Mouse (Mus musculus) midbrain, embryonic 12.5 days (tissue): Measurements from ENCODE around the gene Zc3h4. TPM values are rescaled to one million over a fixed set of nuclear protein-coding genes. Genes with fewer than 3 reads are reported as not detected.

Experiments
- ATAC-seq: fragments of 200-750 bp; cut with Nextera tagmentation; 2 replicates; pipeline ENCODE4 v1.8.0; 2017; ENCODE audit warnings: low read depth, moderate TSS enrichment, moderate library complexity; ENCODE audit not compliant: low FRiP score
- H3K27ac ChIP-seq: fragments of 300-500 bp; sonication (generic); replicated peaks from 2 replicates; pipeline ENCODE4 v1.5.1; 2016; ENCODE audit warnings: mild to moderate bottlenecking
- H3K27me3 ChIP-seq: fragments of 300-500 bp; sonication (generic); 2 replicates; pipeline ENCODE4 v1.6.1; 2016; ENCODE audit warnings: mild to moderate bottlenecking
- H3K36me3 ChIP-seq: fragments of 300-500 bp; sonication (generic); 2 replicates; pipeline ENCODE4 v1.6.1; 2016
- H3K4me1 ChIP-seq: fragments of 300-500 bp; sonication (generic); 2 replicates; pipeline ENCODE4 v1.6.1; 2016
- H3K4me2 ChIP-seq: fragments of 300-500 bp; sonication (generic); replicated peaks from 2 replicates; pipeline ENCODE4 v1.6.1; 2016; ENCODE audit warnings: mild to moderate bottlenecking, moderate library complexity
- H3K4me3 ChIP-seq: fragments of 300-500 bp; sonication (generic); 2 replicates; pipeline ENCODE4 v1.5.1; 2016; ENCODE audit warnings: mild to moderate bottlenecking
- H3K9ac ChIP-seq: fragments of 300-500 bp; sonication (generic); replicated peaks from 2 replicates; pipeline ENCODE4 v1.6.1; 2016; ENCODE audit warnings: mild to moderate bottlenecking, moderate library complexity
- H3K9me3 ChIP-seq: fragments of 300-500 bp; sonication (generic); 2 replicates; pipeline ENCODE4 v1.6.1; 2016; ENCODE audit warnings: mild to moderate bottlenecking
- WGBS: fragments of 180-500 bp; shearing (Covaris S2); methylation state at CpG from one replicate; pipeline ENCODE4 v1.1.7; 2016; 5-methylcytosine and 5-hydroxymethylcytosine counted together
- polyA plus RNA-seq: library from polyadenylated mRNA; unstranded; fragments of >200 nt; fragmentation: Nextera tagmentation; extraction: Ambion mirVana; gene quantifications from 2 replicates; pipeline ENCODE4 v1.2.1, GENCODE M21; 2016

Zc3h4 gene
- polyA plus RNA-seq, 1 experiment from 2014 or later = 27.4 TPM

DNA sequence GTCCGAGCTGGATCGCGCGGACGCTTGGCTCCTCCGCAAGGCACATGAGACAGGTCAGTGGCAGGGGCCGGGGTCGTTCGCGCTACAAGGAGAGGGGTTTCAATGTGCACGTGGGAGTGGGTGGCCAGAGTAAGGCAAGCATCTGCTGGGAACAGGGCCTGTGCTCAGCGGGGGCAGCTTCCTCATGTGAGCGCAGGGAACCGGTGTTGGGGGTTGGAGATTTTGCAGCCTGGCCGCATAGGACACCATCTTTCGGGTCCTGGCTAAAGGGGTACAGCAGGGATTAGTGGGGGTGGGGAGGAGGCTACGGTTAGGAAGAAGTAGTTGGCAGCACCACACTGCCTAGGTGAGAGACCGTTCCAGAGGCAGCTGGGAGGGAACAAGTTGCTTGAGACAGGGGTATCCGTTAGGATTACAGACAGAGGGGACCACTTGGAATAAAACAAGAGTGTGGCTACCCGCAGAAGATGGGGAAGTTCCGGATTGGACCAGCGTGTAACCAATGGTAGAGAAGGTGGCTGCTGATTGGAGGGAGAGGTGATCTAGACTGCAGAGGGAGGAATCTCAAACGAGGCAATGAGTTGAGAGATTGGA, 52.5 kb downstream of the Zc3h4 start:
- Histone ChIP-seq H3K27me3 (peaks cover 23% of the 10 kb centered on the region), H3K9me3 (no peaks in the 10 kb centered on the region), H3K36me3 (peaks cover 9% of the 10 kb centered on the region; the same call in 1 of the 2 replicates), H3K4me1 (peaks cover 8% of the 10 kb centered on the region), H3K27ac (peak overlapping the region; percentile 20), H3K4me2 (peak overlapping the region; percentile 94), H3K9ac (peak overlapping the region; percentile 78), H3K4me3 (peak overlapping the region; percentile 68)
- under 1% methylated on average over 23 of the region's 23 CpGs for whole genome bisulfite sequencing
- peak; percentile 73 for ATAC-seq

DNA sequence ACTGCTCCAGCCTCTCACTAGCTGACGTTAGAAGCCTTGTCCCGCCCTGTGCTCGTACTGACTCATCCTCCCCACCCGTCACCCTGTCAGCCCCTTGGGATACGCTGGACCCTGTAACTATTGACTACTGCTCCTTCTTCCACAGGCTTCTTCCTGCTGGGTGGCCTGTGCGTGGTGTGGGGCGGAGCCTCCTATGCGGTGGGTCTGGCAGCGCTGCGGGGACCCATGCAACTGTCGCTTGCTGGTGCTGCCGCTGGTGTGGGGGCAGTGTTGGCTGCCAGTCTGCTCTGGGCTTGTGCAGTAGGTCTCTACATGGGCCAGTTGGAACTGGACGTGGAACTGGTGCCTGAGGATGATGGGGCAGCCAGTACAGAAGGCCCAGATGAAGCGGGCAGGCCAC, 54.3 kb downstream of the Zc3h4 start:
- H3K36me3 ChIP-seq = peaks cover 9% of the 10 kb centered on the region; the same call in 1 of the 2 replicates
- H3K9me3 ChIP-seq = no peaks in the 10 kb centered on the region
- peaks cover 8% of the 10 kb centered on the region for H3K4me1 ChIP-seq
- H3K9ac ChIP-seq = no peak overlapping the region
- no peak overlapping the region for H3K4me2 ChIP-seq
- no peak for ATAC-seq
- H3K27ac ChIP-seq = no peak overlapping the region
- 95% methylated on average over 14 of the region's 14 CpGs for WGBS
- no peak overlapping the region for H3K4me3 ChIP-seq
- peaks cover 23% of the 10 kb centered on the region for H3K27me3 ChIP-seq

DNA sequence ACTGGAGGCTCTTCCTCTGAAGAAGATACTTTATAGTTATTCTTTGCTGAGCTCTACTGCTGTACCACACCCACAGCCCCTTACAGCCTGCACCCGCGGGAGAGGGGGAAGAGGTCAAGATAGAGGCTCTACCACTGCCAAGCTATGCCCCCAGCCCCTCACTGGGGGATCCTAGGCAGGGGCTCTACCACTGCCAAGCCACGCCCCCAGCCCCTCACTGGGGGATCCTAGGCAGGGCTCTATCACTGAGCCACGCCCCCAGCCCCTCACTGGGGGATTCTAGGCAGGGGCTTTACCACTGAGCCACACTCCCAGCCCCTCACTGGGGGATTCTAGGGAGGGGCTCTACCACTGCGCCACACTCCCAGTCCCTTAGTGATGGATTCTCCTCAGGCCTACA, 55.6 kb downstream of the Zc3h4 start:
- WGBS = 87% methylated on average over 5 of the region's 5 CpGs

DNA sequence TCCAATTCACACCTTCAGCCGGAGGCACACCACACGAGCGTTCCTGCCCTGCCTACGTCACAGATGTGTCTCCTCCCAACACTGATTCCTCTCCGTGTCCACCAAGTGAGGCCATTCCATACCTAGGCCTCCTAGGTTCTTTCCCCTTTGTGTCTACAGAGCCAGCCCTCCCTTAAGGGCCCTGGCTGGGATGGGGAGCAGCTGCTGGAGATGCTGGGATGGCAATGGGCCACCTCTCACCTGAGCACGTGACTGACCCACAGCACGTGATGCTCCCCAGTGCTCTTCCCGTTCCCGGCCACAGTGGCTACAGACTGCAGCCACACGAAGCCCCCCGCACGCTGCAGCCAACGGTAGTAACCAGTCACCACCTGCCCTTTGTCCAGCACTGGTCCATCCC, 59.9 kb downstream of the Zc3h4 start:
- 67% methylated on average over 13 of the region's 13 CpGs for WGBS
- Histone ChIP-seq H3K4me3 (no peak overlapping the region), H3K4me1 (no peaks in the 10 kb centered on the region), H3K9ac (no peak overlapping the region), H3K36me3 (peaks cover 8% of the 10 kb centered on the region; the same call in 1 of the 2 replicates), H3K9me3 (no peaks in the 10 kb centered on the region), H3K27me3 (peaks cover 41% of the 10 kb centered on the region), H3K27ac (no peak overlapping the region), H3K4me2 (no peak overlapping the region)
- no peak for ATAC-seq

More for the DNA sequence above, 55.6 kb downstream of the Zc3h4 start:
- ATAC-seq = no peak
- H3K4me1 ChIP-seq = peaks cover 8% of the 10 kb centered on the region
- H3K9me3 ChIP-seq = no peaks in the 10 kb centered on the region
- H3K4me2 ChIP-seq = no peak overlapping the region
- H3K9ac ChIP-seq = no peak overlapping the region; the same call in 1 of the 2 replicates
- peaks cover 24% of the 10 kb centered on the region for H3K27me3 ChIP-seq
- peaks cover 9% of the 10 kb centered on the region; the same call in 1 of the 2 replicates for H3K36me3 ChIP-seq
- H3K27ac ChIP-seq = no peak overlapping the region
- no peak overlapping the region for H3K4me3 ChIP-seq

DNA sequence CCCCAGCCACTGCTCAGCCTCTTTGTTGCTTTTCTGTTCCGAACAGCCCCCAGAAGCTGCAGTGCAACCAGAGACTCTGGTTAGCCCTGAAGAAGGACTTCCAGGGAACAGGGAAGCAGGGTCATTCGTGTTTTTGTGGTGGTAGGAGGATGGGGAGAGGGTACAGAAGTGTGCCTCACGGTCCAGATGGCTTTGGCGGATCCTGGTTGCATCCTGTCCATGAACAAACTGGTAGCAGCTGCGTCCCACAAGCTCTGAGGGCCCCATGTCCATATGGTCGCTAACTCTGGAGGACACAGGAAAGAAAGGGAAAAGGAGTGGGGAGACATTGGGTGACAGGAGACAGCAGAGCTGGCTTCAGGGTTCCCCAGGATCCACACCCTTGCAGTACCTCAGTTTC, 60.4 kb downstream of the Zc3h4 start:
- 68% methylated on average over 6 of the region's 6 CpGs for WGBS
- Histone ChIP-seq H3K4me3 (no peak overlapping the region), H3K4me2 (no peak overlapping the region), H3K36me3 (0 out of 2 replicates have a peak, but pooled peaks cover 3% of the 10 kb centered on the region), H3K9me3 (no peaks in the 10 kb centered on the region), H3K27me3 (peaks cover 46% of the 10 kb centered on the region), H3K27ac (no peak overlapping the region), H3K4me1 (no peaks in the 10 kb centered on the region), H3K9ac (no peak overlapping the region)
- ATAC-seq = no peak

DNA sequence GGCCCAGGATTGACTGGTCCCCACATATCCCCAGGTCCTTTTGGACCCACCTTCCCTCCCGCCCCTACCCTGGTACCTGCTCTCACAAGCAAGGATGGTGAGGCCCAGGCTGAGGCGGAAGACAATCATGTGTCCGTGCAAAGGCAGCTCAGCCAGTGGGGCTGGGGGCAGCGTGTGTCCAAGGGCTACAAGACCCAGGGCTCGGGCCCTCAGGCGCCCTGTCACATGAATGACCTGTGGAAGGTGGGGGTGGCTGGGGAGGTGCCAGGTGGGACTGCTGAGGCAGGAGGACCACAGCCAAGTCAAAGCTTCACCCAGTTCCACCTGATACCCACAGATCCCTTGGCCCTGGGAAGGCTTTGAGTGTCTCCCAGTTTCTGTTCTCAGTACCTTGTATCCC, 61.0 kb downstream of the Zc3h4 start:
- no peak overlapping the region for H3K4me3 ChIP-seq
- no peaks in the 10 kb centered on the region for H3K36me3 ChIP-seq
- WGBS = 83% methylated on average over 6 of the region's 6 CpGs
- H3K27ac ChIP-seq = no peak overlapping the region
- H3K4me2 ChIP-seq = no peak overlapping the region
- no peaks in the 10 kb centered on the region for H3K4me1 ChIP-seq
- H3K9ac ChIP-seq = no peak overlapping the region
- ATAC-seq = no peak
- H3K27me3 ChIP-seq = peaks cover 51% of the 10 kb centered on the region
- no peaks in the 10 kb centered on the region for H3K9me3 ChIP-seq

DNA sequence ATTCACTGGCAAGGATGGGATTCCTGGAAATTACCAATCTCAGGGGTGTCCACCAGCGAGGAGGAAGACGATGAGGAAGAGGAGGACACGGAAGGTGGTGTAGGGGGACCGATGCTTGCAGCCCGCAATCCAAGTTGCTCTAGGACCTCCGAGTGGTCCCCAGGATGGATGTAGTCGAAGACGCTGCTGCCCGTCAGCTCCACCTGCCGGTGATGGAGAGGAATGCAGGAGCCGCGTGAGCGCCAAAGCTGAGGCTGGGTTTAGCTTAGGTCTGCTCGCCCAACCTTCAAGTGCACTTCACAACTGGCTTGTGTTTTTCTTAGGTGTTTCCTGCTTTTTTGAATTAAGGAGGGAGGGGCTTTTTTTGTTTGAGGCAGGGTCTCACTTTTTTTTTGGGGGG, 62.5 kb downstream of the Zc3h4 start:
- Histone ChIP-seq H3K9me3 (no peaks in the 10 kb centered on the region), H3K4me1 (peaks cover 7% of the 10 kb centered on the region), H3K9ac (no peak overlapping the region), H3K4me3 (no peak overlapping the region), H3K27ac (no peak overlapping the region), H3K36me3 (no peaks in the 10 kb centered on the region), H3K27me3 (peaks cover 53% of the 10 kb centered on the region), H3K4me2 (no peak overlapping the region)
- WGBS = 2% methylated on average over 14 of the region's 14 CpGs
- peak; percentile 61; the same call in 1 of the 2 replicates for ATAC-seq

DNA sequence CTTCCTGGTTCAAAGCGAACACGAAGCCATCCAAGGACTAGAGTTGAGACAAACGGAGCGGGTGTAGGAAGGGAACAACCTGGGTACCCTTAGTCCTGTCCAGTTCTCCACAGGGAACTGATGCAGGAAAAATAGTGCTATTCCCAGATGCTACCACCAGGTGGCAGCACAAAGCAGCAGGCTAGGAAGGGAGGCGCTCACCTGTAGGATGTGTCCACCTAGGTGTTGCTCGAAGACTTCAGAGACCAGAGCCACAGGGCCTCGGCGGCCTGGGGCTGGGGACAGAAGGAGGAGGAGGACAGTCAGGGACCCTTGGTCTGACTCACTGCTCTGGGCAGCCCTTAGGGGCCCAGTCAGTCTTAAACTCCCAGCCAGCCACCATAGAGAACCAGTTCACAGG, 64.5 kb downstream of the Zc3h4 start:
- no peak overlapping the region for H3K4me2 ChIP-seq
- no peak for ATAC-seq
- WGBS = 22% methylated on average over 8 of the region's 8 CpGs

DNA sequence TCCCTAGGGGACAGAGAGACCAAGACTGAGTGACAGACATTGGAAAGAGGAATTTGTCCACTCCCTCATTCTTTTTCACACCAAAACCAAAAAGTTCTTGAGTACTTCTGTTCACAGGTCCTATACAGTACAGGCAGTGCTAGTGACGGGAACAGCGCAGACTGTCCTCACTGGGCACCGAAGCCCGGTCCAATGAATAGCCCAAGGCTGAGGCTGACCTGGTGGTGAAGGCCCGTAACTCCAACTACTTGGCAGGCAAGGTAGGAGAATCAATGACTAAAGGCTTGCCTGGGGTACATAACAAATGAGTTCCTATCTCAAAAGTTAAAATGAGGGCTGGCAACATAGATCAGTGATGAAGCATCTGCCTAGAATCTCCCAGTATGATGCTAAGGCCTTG, 64.9 kb downstream of the Zc3h4 start:
- Histone ChIP-seq H3K27ac (no peak overlapping the region), H3K27me3 (peaks cover 72% of the 10 kb centered on the region), H3K4me1 (peaks cover 10% of the 10 kb centered on the region), H3K4me2 (no peak overlapping the region), H3K9me3 (no peaks in the 10 kb centered on the region), H3K36me3 (no peaks in the 10 kb centered on the region), H3K4me3 (no peak overlapping the region), H3K9ac (no peak overlapping the region)
- no peak for ATAC-seq
- 90% methylated on average over 5 of the region's 5 CpGs for whole genome bisulfite sequencing

More for the DNA sequence above, 64.5 kb downstream of the Zc3h4 start:
- Histone ChIP-seq H3K36me3 (no peaks in the 10 kb centered on the region), H3K4me1 (peaks cover 10% of the 10 kb centered on the region), H3K9me3 (no peaks in the 10 kb centered on the region), H3K27me3 (peaks cover 72% of the 10 kb centered on the region), H3K27ac (no peak overlapping the region), H3K4me3 (no peak overlapping the region), H3K9ac (no peak overlapping the region)

DNA sequence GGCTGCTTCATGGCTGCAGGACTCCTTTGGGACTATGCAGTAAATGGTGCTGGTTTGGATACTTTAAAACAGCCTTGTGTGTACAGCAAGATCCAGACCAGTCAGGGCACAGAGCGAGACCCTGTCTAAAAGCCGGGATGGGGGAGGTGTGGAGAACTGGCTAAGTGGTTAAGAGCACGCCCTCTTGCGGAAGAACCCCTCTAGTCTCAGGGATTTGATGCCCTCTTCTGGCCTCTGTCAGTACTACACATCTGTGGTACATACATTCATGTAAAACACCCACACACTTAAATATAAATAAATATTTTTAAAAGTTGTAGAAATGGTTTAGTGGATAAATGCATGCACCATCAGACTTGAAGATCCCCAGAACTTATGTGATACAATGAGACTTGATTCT, 65.9 kb downstream of the Zc3h4 start:
- Histone ChIP-seq H3K4me3 (no peak overlapping the region), H3K27me3 (peaks cover 73% of the 10 kb centered on the region), H3K27ac (no peak overlapping the region), H3K36me3 (no peaks in the 10 kb centered on the region), H3K4me2 (no peak overlapping the region), H3K9ac (no peak overlapping the region), H3K9me3 (no peaks in the 10 kb centered on the region), H3K4me1 (peaks cover 10% of the 10 kb centered on the region)
- ATAC-seq = no peak
- WGBS = 66% methylated on average over 4 of the region's 4 CpGs

DNA sequence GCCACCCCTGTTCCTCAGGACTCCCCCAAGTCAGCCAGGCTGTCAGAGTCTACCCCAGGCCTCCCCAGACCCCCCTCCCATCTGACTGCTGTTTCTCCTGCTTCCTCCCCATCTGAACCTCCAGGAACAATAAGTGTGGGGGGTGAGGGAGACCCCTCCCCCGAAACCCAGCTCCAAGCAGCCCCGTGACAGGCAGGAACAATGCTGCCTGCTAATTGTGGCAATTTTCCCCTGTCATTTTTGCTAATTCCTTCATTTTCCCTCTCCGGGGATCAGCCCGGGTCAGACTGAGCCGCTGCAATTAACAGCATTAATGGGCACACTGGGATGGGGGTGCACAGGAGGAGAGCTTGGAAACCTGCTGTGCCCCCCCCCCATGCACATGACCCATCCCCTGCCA, 67.4 kb downstream of the Zc3h4 start:
- Histone ChIP-seq H3K27me3 (peaks cover 77% of the 10 kb centered on the region), H3K9ac (no peak overlapping the region), H3K4me2 (no peak overlapping the region), H3K4me1 (peaks cover 14% of the 10 kb centered on the region), H3K4me3 (no peak overlapping the region), H3K27ac (no peak overlapping the region), H3K36me3 (no peaks in the 10 kb centered on the region), H3K9me3 (no peaks in the 10 kb centered on the region)
- 26% methylated on average over 5 of the region's 5 CpGs for WGBS
- no peak for ATAC-seq

DNA sequence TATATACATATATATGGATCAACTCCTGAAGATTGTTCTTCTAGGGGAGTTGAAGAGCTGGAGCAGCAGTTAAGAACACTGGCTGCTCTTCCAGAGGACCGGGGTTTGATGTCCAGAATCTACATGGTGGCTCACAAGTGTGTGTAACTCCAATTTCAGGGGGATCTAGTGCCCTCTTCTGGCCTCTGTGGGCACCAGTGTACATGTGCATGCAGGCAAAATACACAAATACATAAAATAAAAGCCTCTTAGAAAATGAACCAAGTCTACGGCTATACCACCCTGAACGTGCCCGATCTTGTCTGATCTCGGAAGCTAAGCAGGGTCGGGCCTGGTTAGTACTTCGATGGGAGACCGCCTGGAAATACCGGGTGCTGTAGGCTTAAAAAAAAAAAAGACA, 70.8 kb downstream of the Zc3h4 start:
- no peak for ATAC-seq
- no peaks in the 10 kb centered on the region for H3K36me3 ChIP-seq
- no peak overlapping the region for H3K9ac ChIP-seq
- WGBS = 34% methylated on average over 9 of the region's 9 CpGs
- peaks cover 28% of the 10 kb centered on the region for H3K4me1 ChIP-seq
- H3K27ac ChIP-seq = no peak overlapping the region
- H3K9me3 ChIP-seq = no peaks in the 10 kb centered on the region
- H3K27me3 ChIP-seq = peaks cover 85% of the 10 kb centered on the region
- no peak overlapping the region for H3K4me3 ChIP-seq
- no peak overlapping the region for H3K4me2 ChIP-seq
